Mouse (Mus musculus): ENCODE measurements around the gene Gdf11. TPM values are rescaled to one million over a fixed set of nuclear protein-coding genes. Genes with fewer than 3 reads are reported as not detected.

Gdf11 gene
- total and polyA plus RNA-seq, 2 experiments from 2014 or later, result 6.7 to 19.1 TPM

DNA sequence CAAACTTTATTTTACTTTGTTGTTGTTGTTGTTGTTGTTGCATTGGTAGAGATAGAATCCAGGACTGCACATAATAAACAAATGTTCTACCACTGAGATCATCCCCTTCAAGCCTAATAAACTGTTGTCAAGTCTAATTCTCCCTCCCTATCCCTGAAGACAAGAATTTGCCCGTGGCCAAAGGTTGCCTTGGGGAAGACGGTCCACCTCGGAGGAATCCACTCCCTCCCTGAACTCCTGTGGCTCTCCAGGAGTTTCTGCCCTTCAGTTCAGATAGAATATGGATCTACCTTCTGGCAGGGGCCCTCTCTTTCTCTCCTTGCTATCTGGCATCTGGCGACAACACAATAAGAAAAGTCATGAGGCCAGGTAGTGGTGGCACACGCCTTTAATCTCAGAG lies 13.3 kb upstream of the Gdf11 start:
- no peak overlapping the region for H3K4me3 ChIP-seq (ENCODE audit: low read depth, low read length)
- no peaks in the 10 kb centered on the region for H3K4me1 ChIP-seq (ENCODE audit: insufficient read depth)
- H3K9ac ChIP-seq, result no peak overlapping the region
- H3K9me3 ChIP-seq (ENCODE audit: low read length), result no peaks in the 10 kb centered on the region
- WGBS, result 79% methylated on average over 5 of the region's 5 CpGs
- H3K27ac ChIP-seq (ENCODE audit: low read depth, low read length), result no peak overlapping the region
- no peaks in the 10 kb centered on the region for H3K27me3 ChIP-seq (ENCODE audit: insufficient read depth, low read length)
- no peak for ATAC-seq
- H3K4me2 ChIP-seq (ENCODE audit: low read depth), result no peak overlapping the region
- no peak for DNase-seq
- TF ChIP-seq CTCF (IDR thresholded peaks at IDR 0.05; ENCODE audit: low read depth), result no peak
- H3K36me3 ChIP-seq (ENCODE audit: insufficient read depth), result no peaks in the 10 kb centered on the region

DNA sequence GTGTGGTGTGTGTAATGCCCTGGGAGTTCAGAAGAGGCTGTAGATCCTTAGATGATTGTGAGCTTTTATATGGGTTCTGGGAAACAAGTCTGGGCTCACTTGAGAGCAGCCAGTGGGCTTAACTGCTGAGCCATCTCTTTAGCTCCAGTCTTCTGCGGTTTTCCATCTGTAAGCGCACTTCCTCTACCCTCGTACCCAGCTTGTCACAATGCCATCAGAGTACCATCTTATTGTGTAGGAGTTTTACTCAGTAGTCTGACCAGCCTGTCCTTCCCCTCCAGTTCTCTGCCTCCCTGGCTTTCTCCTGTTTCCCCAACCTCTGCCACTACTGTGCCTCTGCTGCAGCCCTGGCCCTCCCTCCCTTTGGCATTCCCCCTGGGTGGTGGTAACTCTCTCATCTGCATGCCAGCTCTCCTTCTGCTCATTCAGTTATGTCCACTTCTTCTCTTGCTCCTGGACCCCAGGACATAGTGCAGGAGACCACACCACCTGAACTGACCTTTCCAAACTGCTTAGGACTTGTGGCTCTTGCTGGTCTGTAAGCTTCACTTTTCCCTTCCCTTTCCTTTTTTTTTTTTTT lies 11.0 kb upstream of the Gdf11 start:
- Histone ChIP-seq H3K4me2 (ENCODE audit: low read depth) (no peak overlapping the region), H3K36me3 (ENCODE audit: insufficient read depth) (no peaks in the 10 kb centered on the region), H3K9ac (no peak overlapping the region), H3K9me3 (ENCODE audit: low read length) (no peaks in the 10 kb centered on the region), H3K27ac (ENCODE audit: low read depth, low read length) (no peak overlapping the region), H3K4me3 (ENCODE audit: low read depth, low read length) (no peak overlapping the region), H3K4me1 (ENCODE audit: insufficient read depth) (no peaks in the 10 kb centered on the region), H3K27me3 (ENCODE audit: insufficient read depth, low read length) (no peaks in the 10 kb centered on the region)
- ATAC-seq, result no peak
- no peak for DNase-seq
- no peak for TF ChIP-seq CTCF (IDR thresholded peaks at IDR 0.05; ENCODE audit: low read depth)
- WGBS, result 76% methylated on average over 3 of the region's 3 CpGs

DNA sequence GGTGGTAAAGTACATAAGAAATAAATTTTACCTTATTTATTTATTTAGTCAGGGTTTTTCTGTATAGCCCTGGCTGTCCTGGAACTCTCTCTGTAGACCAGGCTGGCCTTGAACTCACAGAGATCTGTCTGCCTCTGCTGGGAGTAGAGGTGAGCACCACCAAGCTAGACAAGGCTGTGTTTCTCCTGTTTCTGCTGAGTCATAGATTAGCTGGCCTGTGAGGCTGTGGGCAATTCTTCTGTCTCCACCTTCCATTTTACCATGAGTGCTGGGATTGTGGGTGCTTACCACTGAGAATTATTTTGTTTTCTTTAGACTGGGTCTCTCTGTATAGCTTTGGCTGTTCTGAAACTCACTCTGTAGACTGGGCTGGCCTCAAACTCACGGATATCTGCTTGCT lies 9.9 kb upstream of the Gdf11 start:
- no peak for TF ChIP-seq CTCF (IDR thresholded peaks at IDR 0.05; ENCODE audit: low read depth)
- 75% methylated on average over 1 of the region's 1 CpGs for WGBS

DNA sequence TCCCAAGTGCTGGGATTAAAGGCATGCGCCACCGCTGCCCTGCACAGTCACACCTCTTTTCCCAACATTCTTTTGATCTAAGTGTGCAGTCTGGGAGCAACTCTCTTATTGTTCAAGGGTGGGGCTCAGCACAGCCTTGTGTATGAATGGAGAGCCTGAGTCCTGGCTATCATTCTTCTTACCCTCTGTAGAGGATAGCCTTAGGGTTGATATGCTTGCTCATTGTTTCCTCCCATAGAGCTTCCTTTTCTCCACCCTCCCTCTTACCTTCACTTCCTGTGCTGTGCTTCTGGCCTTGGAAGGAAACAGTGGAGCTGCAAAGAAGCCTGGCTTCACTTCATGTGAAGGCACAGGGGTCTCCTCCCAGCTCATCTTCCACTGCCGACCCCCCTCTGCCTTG lies 9.2 kb upstream of the Gdf11 start, which contains the start of gene Cd63:
Cd63 (plus strand) TSS at position 292 of the 400 bp plus-strand sequence.
- no peaks in the 10 kb centered on the region for H3K27me3 ChIP-seq (ENCODE audit: insufficient read depth, low read length)
- DNase-seq (no peak), ATAC-seq (no peak)
- no peaks in the 10 kb centered on the region for H3K36me3 ChIP-seq (ENCODE audit: insufficient read depth)
- H3K4me2 ChIP-seq (ENCODE audit: low read depth), result no peak within 1 kb of the TSS
- H3K27ac ChIP-seq (ENCODE audit: low read depth, low read length), result no peak within 1 kb of the TSS
- no peaks in the 10 kb centered on the region; the same call in 1 of the 2 replicates for H3K4me1 ChIP-seq (ENCODE audit: insufficient read depth)
- 76% methylated on average over 3 of the region's 3 CpGs for WGBS
- TF ChIP-seq CTCF (IDR thresholded peaks at IDR 0.05; ENCODE audit: low read depth), result no peak
- no peaks in the 10 kb centered on the region for H3K9me3 ChIP-seq (ENCODE audit: low read length)
- no peak within 1 kb of the TSS for H3K9ac ChIP-seq
- H3K4me3 ChIP-seq (ENCODE audit: low read depth, low read length), result no peak within 1 kb of the TSS

More for the DNA sequence above, 9.9 kb upstream of the Gdf11 start:
- H3K9ac ChIP-seq, result no peak overlapping the region
- no peaks in the 10 kb centered on the region for H3K36me3 ChIP-seq (ENCODE audit: insufficient read depth)
- H3K27me3 ChIP-seq (ENCODE audit: insufficient read depth, low read length), result no peaks in the 10 kb centered on the region
- no peak overlapping the region for H3K27ac ChIP-seq (ENCODE audit: low read depth, low read length)
- H3K9me3 ChIP-seq (ENCODE audit: low read length), result no peaks in the 10 kb centered on the region
- ATAC-seq (no peak), DNase-seq (no peak)
- H3K4me3 ChIP-seq (ENCODE audit: low read depth, low read length), result no peak overlapping the region
- H3K4me2 ChIP-seq (ENCODE audit: low read depth), result no peak overlapping the region
- H3K4me1 ChIP-seq (ENCODE audit: insufficient read depth), result no peaks in the 10 kb centered on the region; the same call in 1 of the 2 replicates

DNA sequence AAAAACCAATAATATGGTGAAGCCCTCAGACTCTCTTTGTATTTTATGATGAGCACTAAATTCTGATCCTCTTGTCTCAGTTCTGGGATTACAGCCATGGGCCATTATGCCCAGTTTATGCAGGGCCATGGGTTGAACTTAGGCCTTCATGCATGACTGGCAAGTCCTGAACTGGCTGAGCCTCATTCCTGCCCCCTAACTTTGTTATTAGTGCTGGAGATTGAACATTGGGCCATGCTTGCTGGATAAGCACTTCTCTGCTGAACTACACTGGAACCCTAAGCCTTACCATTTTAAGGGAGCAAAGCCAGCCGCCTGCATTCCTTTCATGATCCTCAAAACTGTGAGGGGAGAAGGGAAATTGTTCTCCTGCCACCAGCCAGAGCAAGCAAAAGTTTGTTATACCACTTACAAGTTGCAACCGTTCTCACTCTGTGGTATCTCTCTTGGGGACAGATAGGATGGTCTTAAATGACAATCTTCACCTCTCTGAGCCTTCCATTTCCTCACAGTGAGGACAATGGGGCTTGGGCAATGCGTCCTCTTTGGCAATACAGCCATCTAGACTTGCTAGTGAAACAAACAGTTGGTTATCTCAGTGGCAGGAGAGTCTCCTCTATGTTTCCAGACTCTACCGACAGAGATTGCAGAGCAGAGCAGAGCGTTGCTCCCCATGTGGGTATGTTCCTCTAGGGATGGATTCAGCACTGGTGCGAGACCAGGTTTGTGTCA lies 8.4 kb upstream of the Gdf11 start:
- WGBS, result 85% methylated on average over 6 of the region's 6 CpGs
- no peak overlapping the region for H3K4me3 ChIP-seq (ENCODE audit: low read depth, low read length)
- no peaks in the 10 kb centered on the region; the same call in 1 of the 2 replicates for H3K4me1 ChIP-seq (ENCODE audit: insufficient read depth)
- H3K4me2 ChIP-seq (ENCODE audit: low read depth), result no peak overlapping the region
- no peak for ATAC-seq
- no peaks in the 10 kb centered on the region for H3K9me3 ChIP-seq (ENCODE audit: low read length)
- no peaks in the 10 kb centered on the region for H3K36me3 ChIP-seq (ENCODE audit: insufficient read depth)
- H3K27me3 ChIP-seq (ENCODE audit: insufficient read depth, low read length), result no peaks in the 10 kb centered on the region
- no peak for DNase-seq
- TF ChIP-seq CTCF (IDR thresholded peaks at IDR 0.05; ENCODE audit: low read depth), result no peak
- no peak overlapping the region for H3K27ac ChIP-seq (ENCODE audit: low read depth, low read length)
- no peak overlapping the region for H3K9ac ChIP-seq

DNA sequence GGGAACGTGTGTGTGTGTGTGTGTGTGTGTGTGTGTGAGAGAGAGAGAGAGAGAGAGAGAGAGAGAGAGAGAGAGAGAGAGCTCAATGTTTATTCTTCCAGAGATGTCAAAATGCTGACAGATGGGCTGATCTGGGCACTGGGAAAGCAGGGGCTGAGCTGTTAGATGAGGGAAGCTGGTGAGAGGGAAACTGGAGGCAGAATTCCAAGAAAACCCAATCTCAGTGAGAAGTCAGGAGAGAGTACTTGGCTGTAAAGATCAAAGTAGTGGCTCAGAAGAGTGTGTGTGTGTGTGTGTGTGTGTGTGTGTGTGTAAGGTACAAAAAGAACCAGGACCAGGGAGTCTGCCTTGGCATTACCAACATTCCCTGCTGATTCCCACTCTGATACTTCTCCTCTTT lies 6.0 kb upstream of the Gdf11 start:
- H3K4me1 ChIP-seq (ENCODE audit: insufficient read depth), result peaks cover 4% of the 10 kb centered on the region
- peak; percentile 36 for ATAC-seq
- H3K9ac ChIP-seq, result no peak overlapping the region
- H3K4me2 ChIP-seq (ENCODE audit: low read depth), result no peak overlapping the region
- no peak overlapping the region for H3K4me3 ChIP-seq (ENCODE audit: low read depth, low read length)
- no peaks in the 10 kb centered on the region for H3K9me3 ChIP-seq (ENCODE audit: low read length)
- 11% methylated on average over 1 of the region's 1 CpGs for WGBS
- H3K27ac ChIP-seq (ENCODE audit: low read depth, low read length), result no peak overlapping the region
- peak; percentile 66 for DNase-seq
- TF ChIP-seq CTCF (IDR thresholded peaks at IDR 0.05; ENCODE audit: low read depth), result no peak
- H3K36me3 ChIP-seq (ENCODE audit: insufficient read depth), result no peaks in the 10 kb centered on the region
- no peaks in the 10 kb centered on the region for H3K27me3 ChIP-seq (ENCODE audit: insufficient read depth, low read length)

DNA sequence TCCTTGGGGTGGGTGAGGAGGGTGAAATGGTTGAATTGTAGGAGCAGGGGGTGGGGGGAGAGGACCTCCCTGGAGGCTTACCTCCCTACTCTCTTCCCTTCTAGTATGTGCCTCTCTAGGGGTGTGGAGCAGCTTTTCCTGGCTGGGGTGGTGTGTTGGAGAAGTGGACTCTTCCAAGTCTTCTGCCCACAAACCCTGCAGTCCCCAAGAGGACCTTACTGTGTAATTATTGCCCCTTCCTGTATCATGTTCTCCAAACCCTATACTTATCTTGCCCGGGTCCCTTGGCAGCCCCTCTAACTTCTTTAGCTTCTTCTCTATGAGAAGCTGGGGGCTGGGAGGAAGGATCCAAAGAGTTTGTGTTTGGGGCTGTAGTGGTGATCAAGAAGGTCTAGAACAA lies 5.3 kb upstream of the Gdf11 start:
- no peak for TF ChIP-seq CTCF (IDR thresholded peaks at IDR 0.05; ENCODE audit: low read depth)
- H3K9me3 ChIP-seq (ENCODE audit: low read length), result no peaks in the 10 kb centered on the region
- no peak overlapping the region for H3K9ac ChIP-seq
- 43% methylated on average over 1 of the region's 1 CpGs for WGBS
- H3K27ac ChIP-seq (ENCODE audit: low read depth, low read length), result no peak overlapping the region
- H3K27me3 ChIP-seq (ENCODE audit: insufficient read depth, low read length), result no peaks in the 10 kb centered on the region
- no peak overlapping the region for H3K4me3 ChIP-seq (ENCODE audit: low read depth, low read length)
- no peaks in the 10 kb centered on the region for H3K36me3 ChIP-seq (ENCODE audit: insufficient read depth)
- ATAC-seq (no peak), DNase-seq (no peak)
- peak overlapping the region; percentile 33; the same call in 1 of the 2 replicates for H3K4me2 ChIP-seq (ENCODE audit: low read depth)
- peaks cover 7% of the 10 kb centered on the region for H3K4me1 ChIP-seq (ENCODE audit: insufficient read depth)
